8 mouse cellular contexts compared by ENCODE assay signal in genomic region chr1:168291001-168291642, GRCm38 (mm10).
DNase-seq lines count a peak whose midpoint lies in the region; ATAC-seq lines count a peak whose summit lies in the region.

No protein-coding gene starts in this region.

- H3K9me3 ChIP-seq in embryonic facial prominence, embryonic 14.5 days (ENCODE audit: control insufficient read depth, low read length): no peaks in the 10 kb centered on the region
- H3K9me3 ChIP-seq in liver, embryonic 12.5 days (replicated peaks): no peaks in the 10 kb centered on the region

- DNase-seq in cerebellum, adult 8-10 months: no peak
- DNase-seq in Muller cell, postnatal 12 days (ENCODE audit: inconsistent ontology term): peak; percentile 79
- peak; percentile 40 for DNase-seq in embryonic facial prominence, embryonic 14.5 days (ENCODE audit: low spot score)
- peak; percentile 66 to 72 for DNase-seq in heart, postnatal 36 days
- DNase-seq in yolk sac, embryonic 10.5 days (ENCODE audit: low spot score): no peak

- 0 out of 2 replicates have a peak, but pooled peaks have one; percentile 11 for ATAC-seq in cerebellum, adult (ENCODE audit: insufficient number of reproducible peaks, low FRiP score, low TSS enrichment)
- peak; percentile 38; the same call in 1 of the 2 replicates for ATAC-seq in embryonic facial prominence, embryonic 14.5 days (ENCODE audit: low read depth)
- no peak for ATAC-seq in liver, embryonic 12.5 days
- ATAC-seq in monocyte, adult 5-6 weeks (replicated peaks; ENCODE audit: insufficient number of reproducible peaks, low FRiP score, low TSS enrichment, poor library complexity, severe bottlenecking): 0 out of 2 replicates have a peak, but pooled peaks have one; percentile 17

- peaks cover 27% of the 10 kb centered on the region for H3K4me1 ChIP-seq in embryonic facial prominence, embryonic 14.5 days (ENCODE audit: control insufficient read depth, insufficient read depth, low read length)
- peaks cover 74% of the 10 kb centered on the region for H3K4me1 ChIP-seq in liver, embryonic 12.5 days

- no peak overlapping the region for H3K4me2 ChIP-seq in embryonic facial prominence, embryonic 14.5 days (ENCODE audit: low read depth, low read length)
- H3K4me2 ChIP-seq in liver, embryonic 12.5 days: no peak overlapping the region

- no peaks in the 10 kb centered on the region for H3K36me3 ChIP-seq in embryonic facial prominence, embryonic 14.5 days (ENCODE audit: control insufficient read depth, insufficient read depth, low read length)
- H3K36me3 ChIP-seq in liver, embryonic 12.5 days: peaks cover 8% of the 10 kb centered on the region; the same call in 1 of the 2 replicates

- no peak overlapping the region for H3K27ac ChIP-seq in embryonic facial prominence, embryonic 14.5 days (replicated peaks; ENCODE audit: low read depth, low read length)
- H3K27ac ChIP-seq in liver, embryonic 12.5 days: peak overlapping the region; percentile 94

- no peak overlapping the region for H3K9ac ChIP-seq in embryonic facial prominence, embryonic 14.5 days (ENCODE audit: low read depth, low read length)
- H3K9ac ChIP-seq in liver, embryonic 12.5 days: no peak overlapping the region

- no peaks in the 10 kb centered on the region for H3K27me3 ChIP-seq in embryonic facial prominence, embryonic 14.5 days (replicated peaks; ENCODE audit: control insufficient read depth, insufficient read depth, low read length)
- peaks cover 9% of the 10 kb centered on the region for H3K27me3 ChIP-seq in liver, embryonic 12.5 days (replicated peaks)

- H3K4me3 ChIP-seq in embryonic facial prominence, embryonic 14.5 days (ENCODE audit: low read depth, low read length): no peak overlapping the region
- H3K4me3 ChIP-seq in liver, embryonic 12.5 days: no peak overlapping the region

- 64% methylated on average over 11 of the region's 11 CpGs for WGBS in embryonic facial prominence, embryonic 14.5 days
- WGBS in liver, embryonic 12.5 days (ENCODE audit: insufficient replicate concordance): 81% methylated on average over 11 of the region's 11 CpGs

- intact Hi-C loops in heart, postnatal 36 days (cut with DNase I): no loop called here

Comparison
In these comparisons a context has a peak if more than half of its experiments do, and no peak if none do; other contexts are left out.
1. DNase-seq: peak in Muller cell, postnatal 12 days (single experiment), embryonic facial prominence, embryonic 14.5 days (single experiment) and heart, postnatal 36 days (2 of 2); none in cerebellum, adult 8-10 months (single experiment) and yolk sac, embryonic 10.5 days (single experiment).